Mouse (Mus musculus): ENCODE measurements at regions not wholly inside any gene's neighbourhood (a gene's known extent, or its start where the extent isn't known, plus 50 kb on each side); places are given as distances from the start of the nearest gene placed in this dataset.

DNA sequence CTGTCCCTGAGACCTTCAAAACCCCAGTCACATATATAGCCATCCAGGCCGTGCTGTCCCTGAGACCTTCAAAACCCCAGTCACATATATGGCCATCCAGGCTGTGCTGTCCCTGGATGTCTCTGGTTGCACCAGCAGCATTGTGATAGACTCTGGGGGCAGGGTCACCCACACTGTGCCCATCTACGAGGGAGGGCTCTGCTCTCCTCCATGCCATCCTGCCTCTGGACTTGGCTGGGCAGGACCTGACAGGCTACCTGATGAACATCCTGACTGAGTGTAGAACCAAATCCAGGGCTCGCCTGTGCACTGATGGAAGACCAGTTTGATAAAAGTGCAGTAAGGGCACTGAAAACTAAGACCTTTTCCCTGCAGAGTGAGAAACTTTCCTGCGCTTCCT is 63.1 kb upstream of the S1pr3 start:
- Histone ChIP-seq H3K9ac (no peak overlapping the region), H3K9me3 (replicated peaks) (no peaks in the 10 kb centered on the region), H3K4me2 (replicated peaks) (no peak overlapping the region), H3K4me1 (peaks cover 35% of the 10 kb centered on the region), H3K36me3 (no peaks in the 10 kb centered on the region), H3K27me3 (no peaks in the 10 kb centered on the region), H3K4me3 (replicated peaks) (no peak overlapping the region), H3K27ac (replicated peaks) (peak overlapping the region; percentile 89)
- 79% methylated on average over 4 of the region's 4 CpGs for WGBS
- ATAC-seq (ENCODE audit: insufficient number of reproducible peaks, low FRiP score, low TSS enrichment, low read depth) = no peak

DNA sequence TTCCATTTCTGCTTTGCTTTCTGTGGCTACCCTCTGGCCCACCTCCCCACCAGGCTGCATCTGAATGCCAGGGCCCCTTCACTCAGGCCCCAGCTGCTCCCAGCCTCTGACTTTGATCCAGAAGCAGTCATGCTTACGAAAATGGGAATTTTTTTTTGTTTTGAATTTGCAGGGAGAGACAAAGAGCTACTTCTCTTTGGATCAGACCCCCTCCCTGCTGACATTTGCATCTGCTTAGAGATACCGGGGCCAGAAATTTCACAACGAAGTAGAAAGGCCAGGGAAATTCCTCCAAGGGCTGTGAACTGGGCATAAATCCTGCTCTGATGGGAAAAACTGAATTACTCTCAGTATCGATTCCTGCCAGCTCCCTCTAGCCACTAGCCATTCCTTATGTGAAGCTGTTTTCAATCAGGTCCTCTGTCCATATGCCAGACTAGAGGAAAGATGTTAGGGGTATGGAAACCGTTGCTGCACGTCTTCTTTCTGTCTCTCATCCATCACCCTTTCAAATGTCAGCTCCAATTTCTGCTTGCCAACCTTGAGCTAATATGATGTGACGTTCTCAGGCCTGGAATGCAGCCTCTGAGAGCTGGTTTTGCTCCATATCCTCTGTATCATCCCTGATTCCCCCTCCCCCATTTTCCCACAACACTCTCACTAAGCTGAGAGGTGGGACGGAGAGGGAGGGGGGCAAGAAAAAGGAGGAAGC is 62.4 kb upstream of the S1pr3 start:
- ATAC-seq (ENCODE audit: insufficient number of reproducible peaks, low FRiP score, low TSS enrichment, low read depth) = peak; percentile 78
- Histone ChIP-seq H3K36me3 (no peaks in the 10 kb centered on the region), H3K4me1 (peaks cover 40% of the 10 kb centered on the region), H3K4me2 (replicated peaks) (0 out of 2 replicates have a peak overlapping the region, but pooled peaks have one; percentile 6), H3K27ac (replicated peaks) (peak overlapping the region; percentile 89), H3K27me3 (no peaks in the 10 kb centered on the region), H3K4me3 (replicated peaks) (no peak overlapping the region), H3K9ac (no peak overlapping the region), H3K9me3 (replicated peaks) (no peaks in the 10 kb centered on the region)
- WGBS = 17% methylated on average over 8 of the region's 8 CpGs

DNA sequence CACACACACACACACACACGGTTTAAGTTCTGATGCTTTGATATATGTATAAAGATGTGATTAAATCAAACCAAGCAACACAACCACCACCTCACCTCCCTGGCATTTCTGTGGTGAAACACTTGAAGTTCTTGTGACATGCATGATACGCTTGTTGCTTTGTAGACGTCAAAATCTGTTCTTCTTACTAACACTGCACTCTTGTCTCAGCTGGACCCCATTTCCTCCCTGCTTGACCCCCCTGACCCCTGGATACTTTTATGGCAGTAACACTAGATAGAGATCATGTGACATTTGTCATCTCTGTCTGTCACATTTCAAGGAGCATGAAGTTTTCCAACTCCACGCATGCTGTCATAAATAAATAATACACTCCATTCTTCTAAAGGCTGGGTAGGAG is 59.7 kb upstream of the S1pr3 start:
- H3K4me3 ChIP-seq (replicated peaks) = no peak overlapping the region
- no peak for ATAC-seq (ENCODE audit: insufficient number of reproducible peaks, low FRiP score, low TSS enrichment, low read depth)
- no peak overlapping the region for H3K27ac ChIP-seq (replicated peaks)
- no peak overlapping the region for H3K9ac ChIP-seq
- H3K36me3 ChIP-seq = no peaks in the 10 kb centered on the region
- WGBS = 52% methylated on average over 4 of the region's 4 CpGs
- peaks cover 40% of the 10 kb centered on the region for H3K4me1 ChIP-seq
- H3K4me2 ChIP-seq (replicated peaks) = no peak overlapping the region
- no peaks in the 10 kb centered on the region for H3K27me3 ChIP-seq
- no peaks in the 10 kb centered on the region for H3K9me3 ChIP-seq (replicated peaks)

DNA sequence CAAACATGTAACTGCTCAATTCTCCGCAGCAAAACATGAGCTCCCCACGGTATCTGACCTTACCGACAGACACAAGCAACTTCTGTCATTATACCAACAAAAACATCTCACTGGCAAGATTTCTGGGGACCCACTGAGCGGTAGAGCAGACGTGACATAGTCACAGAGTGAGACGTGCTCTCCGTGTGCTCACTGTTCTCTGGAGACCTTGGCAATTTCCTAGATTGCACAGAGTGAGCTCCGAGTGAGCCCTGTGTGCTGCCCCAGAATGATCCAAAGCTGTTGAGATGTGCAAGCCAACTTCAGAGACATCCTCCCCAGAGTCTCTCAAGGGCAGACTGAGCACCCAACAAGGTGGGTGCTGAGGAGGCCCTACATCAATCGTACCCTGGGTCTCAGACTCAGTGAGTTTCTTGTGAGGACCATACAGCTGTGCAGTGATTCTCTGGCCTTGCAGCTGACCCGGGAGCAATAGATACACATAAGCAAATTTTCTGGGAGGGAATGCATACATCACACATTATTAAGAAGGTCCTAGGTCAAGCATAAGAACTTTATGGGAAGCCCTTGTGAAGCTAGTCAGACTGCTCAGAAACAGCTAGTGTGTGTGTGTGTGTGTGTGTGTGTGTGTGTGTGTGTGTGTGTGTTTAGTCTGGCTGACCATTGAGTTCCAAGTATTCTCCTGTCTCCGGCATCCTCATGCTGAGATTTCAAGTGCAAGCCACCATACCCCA is 58.5 kb upstream of the S1pr3 start:
- Histone ChIP-seq H3K27ac (replicated peaks) (no peak overlapping the region), H3K4me3 (replicated peaks) (no peak overlapping the region), H3K4me1 (peaks cover 40% of the 10 kb centered on the region), H3K9me3 (replicated peaks) (no peaks in the 10 kb centered on the region), H3K9ac (no peak overlapping the region), H3K36me3 (no peaks in the 10 kb centered on the region), H3K27me3 (no peaks in the 10 kb centered on the region), H3K4me2 (replicated peaks) (no peak overlapping the region)
- ATAC-seq (ENCODE audit: insufficient number of reproducible peaks, low FRiP score, low TSS enrichment, low read depth) = no peak
- 66% methylated on average over 11 of the region's 11 CpGs for WGBS

DNA sequence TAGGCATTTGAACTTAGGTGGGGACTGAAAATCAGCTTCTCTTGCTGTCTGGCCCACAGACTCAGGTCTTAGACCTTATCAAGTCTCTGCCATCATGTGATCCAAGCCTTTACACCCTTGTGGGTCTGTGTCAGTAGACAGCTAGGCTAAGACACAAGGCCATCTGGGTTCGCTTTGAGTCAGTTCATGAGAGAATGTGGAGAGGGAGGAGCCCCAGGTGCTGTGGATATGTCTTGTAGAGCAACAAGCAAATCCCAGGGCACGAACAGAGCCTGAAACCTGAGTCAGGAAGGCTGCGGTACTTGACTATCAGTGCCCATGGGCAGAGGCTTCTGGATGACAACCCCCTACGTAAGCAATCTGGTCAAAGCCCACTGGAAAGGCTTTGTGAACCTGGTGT is 55.6 kb upstream of the S1pr3 start:
- H3K4me3 ChIP-seq (replicated peaks) = no peak overlapping the region
- no peak for ATAC-seq (ENCODE audit: insufficient number of reproducible peaks, low FRiP score, low TSS enrichment, low read depth)
- H3K27ac ChIP-seq (replicated peaks) = no peak overlapping the region
- no peaks in the 10 kb centered on the region for H3K9me3 ChIP-seq (replicated peaks)
- H3K36me3 ChIP-seq = no peaks in the 10 kb centered on the region
- H3K27me3 ChIP-seq = no peaks in the 10 kb centered on the region
- WGBS = 68% methylated on average over 4 of the region's 4 CpGs
- H3K9ac ChIP-seq = no peak overlapping the region
- no peak overlapping the region for H3K4me2 ChIP-seq (replicated peaks)
- H3K4me1 ChIP-seq = peaks cover 26% of the 10 kb centered on the region

DNA sequence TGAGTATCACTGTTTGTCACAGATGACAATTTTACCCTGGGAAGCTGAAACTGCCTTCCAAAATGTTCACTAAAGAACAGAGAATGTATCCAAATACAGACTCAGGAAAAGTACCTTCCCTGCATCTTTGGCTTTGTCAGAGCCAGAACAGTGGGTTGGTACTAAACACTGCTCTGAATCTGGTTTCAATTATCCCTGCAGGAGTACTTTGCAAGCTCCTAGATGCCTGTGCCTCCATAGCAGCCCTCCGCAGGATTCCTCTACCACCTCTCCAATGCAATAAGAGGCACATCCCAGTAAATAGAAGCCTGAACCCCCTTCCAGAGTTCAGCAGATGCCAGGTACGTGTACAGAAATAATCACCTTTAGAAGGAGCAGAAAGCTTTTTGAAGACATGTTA is 52.9 kb upstream of the S1pr3 start:
- Histone ChIP-seq H3K36me3 (no peaks in the 10 kb centered on the region), H3K27ac (replicated peaks) (peak overlapping the region; percentile 5; the same call in 1 of the 2 replicates), H3K9ac (no peak overlapping the region), H3K4me2 (replicated peaks) (no peak overlapping the region), H3K27me3 (no peaks in the 10 kb centered on the region), H3K4me3 (replicated peaks) (no peak overlapping the region), H3K4me1 (peaks cover 9% of the 10 kb centered on the region; the same call in 1 of the 2 replicates), H3K9me3 (replicated peaks) (no peaks in the 10 kb centered on the region)
- 0 out of 2 replicates have a peak, but pooled peaks have one; percentile 43 for ATAC-seq (ENCODE audit: insufficient number of reproducible peaks, low FRiP score, low TSS enrichment, low read depth)
- 29% methylated on average over 2 of the region's 2 CpGs for WGBS
